Mouse (Mus musculus) stomach, postnatal 0 days (tissue): ENCODE data around the gene Xpa. TPM values are rescaled to one million over a fixed set of nuclear protein-coding genes. Genes with fewer than 3 reads are reported as not detected.

Source experiments
- ATAC-seq: fragments of 200-750 bp; cut with Nextera tagmentation; 2 replicates; pipeline ENCODE4 v1.8.0; 2017; ENCODE audit not compliant: low FRiP score, low TSS enrichment
- DNase-seq: peaks from one replicate; pipeline ENCODE4 v3.0.0-alpha.2; 2016; ENCODE audit warnings: low spot score
- H3K27ac ChIP-seq: fragments of 300-500 bp; sonication (generic); replicated peaks from 2 replicates; pipeline ENCODE4 v1.5.1; 2014; ENCODE audit warnings: mild to moderate bottlenecking, control low read depth
- H3K27me3 ChIP-seq: fragments of 300-500 bp; sonication (generic); 2 replicates; pipeline ENCODE4 v1.6.1; 2014; ENCODE audit warnings: low read length; ENCODE audit not compliant: control insufficient read depth, insufficient read depth
- H3K36me3 ChIP-seq: fragments of 300-500 bp; sonication (generic); 2 replicates; pipeline ENCODE4 v1.6.1; 2014; ENCODE audit warnings: low read length, mixed read lengths; ENCODE audit not compliant: control insufficient read depth, insufficient read depth
- H3K4me1 ChIP-seq: fragments of 300-500 bp; sonication (generic); replicated peaks from 2 replicates; pipeline ENCODE4 v1.6.1; 2014; ENCODE audit warnings: antibody characterized with exemption; ENCODE audit not compliant: control insufficient read depth, insufficient read depth
- H3K4me2 ChIP-seq: fragments of 300-500 bp; sonication (generic); replicated peaks from 2 replicates; pipeline ENCODE4 v1.6.1; 2014; ENCODE audit warnings: low read depth, mild to moderate bottlenecking, control low read depth, moderate library complexity
- H3K4me3 ChIP-seq: fragments of 300-500 bp; sonication (generic); 2 replicates; pipeline ENCODE4 v1.5.1; 2014; ENCODE audit warnings: low read depth, low read length, control low read depth
- H3K9ac ChIP-seq: fragments of 300-500 bp; sonication (generic); 2 replicates; pipeline ENCODE4 v1.6.1; 2014; ENCODE audit warnings: mild to moderate bottlenecking, low read length, control low read depth, mixed read lengths
- H3K9me3 ChIP-seq: fragments of 300-500 bp; sonication (generic); 2 replicates; pipeline ENCODE4 v1.6.1; 2016; ENCODE audit warnings: low read length; ENCODE audit not compliant: control insufficient read depth
- CTCF ChIP-seq: IDR thresholded peaks from 2 replicates; pipeline ENCODE4 v1.5.1; 2016; ENCODE audit warnings: antibody characterized with exemption, low read depth, mild to moderate bottlenecking, moderate library complexity
- EP300 ChIP-seq: optimal IDR thresholded peaks from 2 replicates; pipeline ENCODE3; 2016; ENCODE audit warnings: antibody characterized with exemption
- WGBS: fragments of 180-500 bp; shearing (Covaris S2); extraction: QIAGEN DNeasy Blood & Tissue Kit; methylation state at CpG from one replicate; pipeline ENCODE4 v1.1.7; 2014; 5-methylcytosine and 5-hydroxymethylcytosine counted together
- polyA plus RNA-seq: library from polyadenylated mRNA; unstranded; fragments of >200 nt; fragmentation: Nextera tagmentation; extraction: Ambion mirVana; gene quantifications from 2 replicates; pipeline ENCODE4 v1.2.1, GENCODE M21; 2015

Xpa gene
- polyA plus RNA-seq, 1 experiment from 2014 or later, result 24.5 TPM

GRCm38 (mm10) chr4:46144323-46144722 is 51.8 kb downstream of the Xpa start:
- whole genome bisulfite sequencing, result 69% methylated on average over 3 of the region's 3 CpGs
- Histone ChIP-seq H3K27ac (no peak overlapping the region), H3K4me1 (peaks cover 3% of the 10 kb centered on the region; the same call in 1 of the 2 replicates), H3K4me3 (no peak overlapping the region), H3K36me3 (no peaks in the 10 kb centered on the region; the same call in 1 of the 2 replicates), H3K9me3 (no peaks in the 10 kb centered on the region), H3K27me3 (no peaks in the 10 kb centered on the region), H3K4me2 (no peak overlapping the region), H3K9ac (no peak overlapping the region)
- TF ChIP-seq CTCF (peak; percentile 56), EP300 (no peak)
- ATAC-seq (no peak), DNase-seq (no peak)

GRCm38 (mm10) chr4:46138287-46139222 is 57.6 kb downstream of the Xpa start, which contains the start of the genes Ncbp1 and Tstd2:
Gene Ncbp1, plus strand, starts transcription at chr4:46138613.
Gene Tstd2, minus strand, starts transcription at chr4:46138694.
- Histone ChIP-seq H3K4me1 (peaks cover 3% of the 10 kb centered on the region; the same call in 1 of the 2 replicates), H3K27ac (peak within 1 kb of the TSS; percentile 98), H3K4me3 (peak within 1 kb of the TSS; percentile 86), H3K36me3 (0 out of 2 replicates have a peak, but pooled peaks cover 2% of the 10 kb centered on the region), H3K27me3 (no peaks in the 10 kb centered on the region), H3K9ac (peak within 1 kb of the TSS; percentile 93), H3K9me3 (no peaks in the 10 kb centered on the region), H3K4me2 (peak within 1 kb of the TSS; percentile 84)
- DNase-seq (peak; percentile 94), ATAC-seq (peak; percentile 93)
- TF ChIP-seq CTCF (no peak), EP300 (no peak)
- under 1% methylated on average over 83 of the region's 90 CpGs for WGBS

GRCm38 (mm10) chr4:46137629-46138286 is 58.4 kb downstream of the Xpa start:
- peak; percentile 29 for DNase-seq
- WGBS, result 2% methylated on average over 17 of the region's 17 CpGs
- peaks cover 3% of the 10 kb centered on the region; the same call in 1 of the 2 replicates for H3K4me1 ChIP-seq
- no peaks in the 10 kb centered on the region for H3K9me3 ChIP-seq
- H3K4me3 ChIP-seq, result peak overlapping the region; percentile 86
- peak overlapping the region; percentile 84 for H3K4me2 ChIP-seq
- H3K9ac ChIP-seq, result peak overlapping the region; percentile 93
- TF ChIP-seq EP300 (no peak), CTCF (no peak)
- peaks cover 5% of the 10 kb centered on the region; the same call in 1 of the 2 replicates for H3K36me3 ChIP-seq
- peak overlapping the region; percentile 98 for H3K27ac ChIP-seq
- H3K27me3 ChIP-seq, result no peaks in the 10 kb centered on the region
- ATAC-seq, result peak; percentile 51

DNA sequence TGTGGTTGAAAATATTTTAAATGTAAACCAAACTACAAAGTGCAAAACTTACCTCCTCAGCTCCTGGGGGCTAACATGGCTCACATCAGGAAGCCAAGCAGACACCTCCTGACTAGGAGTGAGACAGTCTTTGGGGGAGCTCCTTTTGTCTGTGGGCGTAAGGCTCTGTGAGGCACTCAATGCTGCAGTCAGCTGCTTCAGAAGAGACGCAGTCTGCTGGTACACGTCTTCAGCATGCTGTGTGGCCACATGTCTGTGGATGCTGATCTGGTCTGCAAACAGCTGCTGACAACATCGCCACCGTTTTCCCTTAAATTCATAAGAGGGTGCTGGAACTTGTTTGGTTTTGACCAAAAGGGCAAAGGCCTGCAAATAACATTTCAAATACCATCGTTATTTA is 64.3 kb downstream of the Xpa start:
- Histone ChIP-seq H3K27ac (no peak overlapping the region), H3K4me2 (no peak overlapping the region), H3K36me3 (peaks cover 12% of the 10 kb centered on the region), H3K27me3 (no peaks in the 10 kb centered on the region), H3K9me3 (no peaks in the 10 kb centered on the region), H3K4me3 (no peak overlapping the region), H3K9ac (no peak overlapping the region), H3K4me1 (no peaks in the 10 kb centered on the region)
- ATAC-seq (no peak), DNase-seq (no peak)
- TF ChIP-seq EP300 (no peak), CTCF (no peak)
- WGBS, result 84% methylated on average over 6 of the region's 6 CpGs

DNA sequence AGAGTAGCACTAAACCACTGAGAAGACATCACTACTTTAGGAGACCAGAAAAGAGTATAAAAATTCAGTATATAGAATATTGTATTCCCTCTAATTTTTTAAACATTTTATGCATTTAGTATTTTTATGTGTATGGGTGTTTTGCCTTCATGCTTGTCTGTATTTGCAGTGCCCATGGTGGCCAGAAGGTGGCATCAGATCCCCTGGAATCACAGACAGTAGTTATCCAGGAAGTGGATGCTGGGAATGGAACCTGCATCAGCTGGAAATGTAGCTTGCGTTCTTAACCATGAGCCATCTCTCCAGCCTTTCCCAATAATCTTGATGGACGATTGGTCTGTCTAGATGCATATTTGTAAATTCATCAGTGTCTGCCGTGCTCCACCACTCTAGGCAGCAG is 65.9 kb downstream of the Xpa start:
- no peak overlapping the region for H3K27ac ChIP-seq
- H3K9ac ChIP-seq, result no peak overlapping the region
- H3K9me3 ChIP-seq, result no peaks in the 10 kb centered on the region
- no peak overlapping the region for H3K4me3 ChIP-seq
- DNase-seq (peak; percentile 72), ATAC-seq (no peak)
- no peak overlapping the region for H3K4me2 ChIP-seq
- TF ChIP-seq EP300, result no peak
- TF ChIP-seq CTCF, result peak; percentile 81
- peaks cover 16% of the 10 kb centered on the region for H3K36me3 ChIP-seq
- no peaks in the 10 kb centered on the region for H3K27me3 ChIP-seq
- WGBS, result 65% methylated on average over 3 of the region's 3 CpGs
- H3K4me1 ChIP-seq, result no peaks in the 10 kb centered on the region
